Mouse (Mus musculus) spleen, postnatal 4 days (tissue): Measurements from ENCODE around the gene E130218I03Rik.

Source experiments
- DNase-seq, 2 experiments: peaks; one replicate each; pipeline ENCODE4 v3.0.0; 2022; ENCODE audit warnings: low spot score in 2 of 2

E130218I03Rik gene

DNA sequence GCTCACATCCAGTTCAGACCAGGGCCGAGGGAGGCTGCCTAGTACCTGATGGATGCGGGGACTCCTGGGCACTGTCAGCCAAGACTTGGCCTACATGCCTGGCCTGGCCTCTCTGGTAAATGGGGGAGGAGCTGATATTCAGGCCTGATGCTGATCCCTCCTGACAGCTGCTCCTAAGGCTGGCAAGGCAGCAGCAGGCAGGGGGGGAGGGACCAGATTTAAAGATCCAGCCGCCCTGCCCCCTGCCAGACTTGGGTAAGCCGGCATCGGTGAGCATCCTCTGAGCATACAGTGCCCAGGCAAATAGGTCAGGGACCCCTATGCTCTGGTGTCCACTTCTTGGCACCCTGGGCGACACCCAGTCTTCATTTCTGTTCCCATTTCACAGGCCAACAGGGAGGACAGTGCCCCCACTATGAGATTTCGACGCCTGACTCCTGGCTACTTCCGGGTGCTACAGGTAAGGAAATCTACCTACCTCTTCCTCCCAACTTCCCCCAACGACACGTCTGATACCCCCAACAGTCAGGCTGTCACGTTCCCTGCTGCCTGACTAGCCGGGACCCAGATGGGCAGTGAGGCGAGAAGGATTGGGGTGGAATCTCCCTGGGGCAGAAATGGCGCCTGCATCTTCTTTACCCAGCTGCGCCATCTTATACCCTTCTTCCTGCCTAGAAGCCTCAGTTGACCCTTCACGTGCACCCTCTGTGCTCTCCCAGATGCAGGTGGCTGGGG is at the start of gene E130218I03Rik:
Gene E130218I03Rik (plus strand): TSS at position 147 of the 735 bp plus-strand sequence.
- DNase-seq = peak in 1 of 2 experiments; percentile 60

- DNase-seq = no peak
Observed at GRCm38 (mm10) chr4:134199371-134199770, 44.1 kb upstream of the E130218I03Rik start.

DNA sequence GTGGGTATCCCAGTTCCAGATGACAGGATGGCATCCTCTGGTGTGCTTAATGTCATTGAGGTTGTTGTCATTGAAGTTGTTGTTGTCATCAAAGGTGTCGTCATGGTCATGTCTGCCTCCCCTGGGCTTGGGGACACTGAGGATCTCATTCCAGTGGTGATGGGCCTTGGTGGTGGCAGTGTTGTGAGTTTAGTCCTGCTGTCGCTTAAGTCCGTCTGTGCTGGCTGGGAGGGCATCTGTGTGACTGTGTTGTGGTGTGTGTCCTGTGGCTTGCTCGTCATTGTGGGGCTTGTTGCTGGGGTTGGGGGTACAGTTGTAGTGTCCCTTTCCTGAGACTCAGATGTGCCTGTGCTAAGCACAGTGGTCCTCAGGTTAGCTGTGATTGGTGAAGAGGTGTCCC is 40.6 kb upstream of the E130218I03Rik start, which contains the start of gene Gm7534:
Gene Gm7534 (minus strand): TSS at position 101 of the 400 bp plus-strand sequence.
- DNase-seq = no peak

- no peak for DNase-seq
Observed at GRCm38 (mm10) chr4:134203340-134203896, 40.0 kb upstream of the E130218I03Rik start.

GRCm38 (mm10) chr4:134206488-134207053 is 36.9 kb upstream of the E130218I03Rik start:
- DNase-seq = no peak

DNA sequence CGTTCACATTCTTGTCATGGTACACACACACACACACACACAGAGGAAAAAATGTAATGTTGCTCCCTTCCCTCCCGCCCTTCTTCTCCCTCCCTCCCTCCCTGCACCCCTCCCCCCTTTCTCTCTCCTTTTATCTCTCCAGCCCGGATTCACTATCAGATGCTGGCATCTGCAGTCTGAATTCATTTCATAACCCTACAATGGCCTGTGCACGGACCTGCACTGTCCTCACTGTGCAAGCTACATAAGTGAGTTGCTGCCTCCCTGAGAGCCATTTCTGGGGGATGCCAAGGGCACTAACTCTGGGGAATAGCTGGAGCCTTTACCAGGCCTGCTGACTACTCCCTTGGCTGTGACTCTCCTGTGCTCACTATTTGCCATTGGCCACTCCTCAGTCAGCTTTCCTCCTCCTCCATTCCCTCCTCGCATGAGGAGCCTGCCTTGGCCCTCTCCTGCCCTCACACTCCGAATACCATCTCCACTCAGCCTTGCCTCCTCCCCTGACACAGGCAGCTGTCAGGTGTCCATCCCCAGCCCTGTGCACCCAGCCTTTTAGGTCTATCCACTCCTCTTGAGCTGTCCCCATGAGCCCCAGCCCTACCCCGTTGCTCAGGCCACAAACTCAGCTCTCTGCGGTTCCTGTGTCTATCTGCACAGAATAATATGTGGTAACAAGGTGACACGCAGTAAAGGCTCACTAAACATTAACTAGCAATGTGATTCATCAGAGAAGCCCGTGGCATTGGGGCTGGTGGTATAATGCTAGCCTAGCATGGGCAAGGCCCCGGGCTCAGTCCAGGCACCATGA is 20.5 kb upstream of the E130218I03Rik start:
- DNase-seq = no peak

DNA sequence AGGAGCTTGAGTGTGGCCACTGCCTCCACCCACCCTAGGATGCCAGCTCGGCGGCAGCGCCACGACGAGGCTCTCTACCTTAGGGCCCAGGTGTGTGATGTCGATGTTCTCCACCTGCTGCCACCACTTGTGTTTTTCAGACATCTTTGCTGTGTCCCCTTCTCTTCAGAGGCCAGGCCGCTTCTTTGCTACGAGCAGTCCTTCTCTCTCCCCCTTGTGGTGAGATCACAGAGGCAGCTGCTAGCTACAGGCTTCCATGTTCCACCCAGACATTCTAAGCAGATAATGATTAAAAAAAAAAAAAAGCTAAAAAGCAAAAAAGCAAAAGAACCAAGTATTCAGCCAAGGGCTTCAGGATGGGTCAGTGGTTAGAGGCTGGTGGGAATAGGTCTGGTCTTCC is 16.3 kb upstream of the E130218I03Rik start, which contains the start of gene Catsper4:
Gene Catsper4 (minus strand): TSS at position 190 of the 400 bp plus-strand sequence.
- no peak for DNase-seq

- DNase-seq = no peak
Observed at GRCm38 (mm10) chr4:134230431-134230830, 13.0 kb upstream of the E130218I03Rik start.

DNA sequence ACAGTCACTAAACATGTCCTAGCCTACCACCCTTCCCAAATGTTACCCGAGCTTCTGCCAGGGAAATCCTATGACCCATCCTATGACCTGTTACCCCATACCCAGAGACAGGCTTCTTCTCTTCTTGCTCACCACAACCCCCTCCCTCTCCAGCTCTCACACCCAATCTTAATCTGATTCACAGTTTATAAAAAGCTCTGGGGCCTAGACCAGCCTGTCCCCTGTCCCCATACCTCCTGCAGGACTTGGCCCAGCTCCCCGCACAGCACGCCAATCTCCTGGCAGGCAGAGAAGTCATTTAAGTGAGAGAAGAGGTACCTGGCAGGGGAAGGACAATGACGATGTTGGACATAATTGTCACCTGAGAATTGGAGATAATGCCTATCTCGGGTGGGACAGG is 8.6 kb upstream of the E130218I03Rik start:
- DNase-seq = no peak

DNA sequence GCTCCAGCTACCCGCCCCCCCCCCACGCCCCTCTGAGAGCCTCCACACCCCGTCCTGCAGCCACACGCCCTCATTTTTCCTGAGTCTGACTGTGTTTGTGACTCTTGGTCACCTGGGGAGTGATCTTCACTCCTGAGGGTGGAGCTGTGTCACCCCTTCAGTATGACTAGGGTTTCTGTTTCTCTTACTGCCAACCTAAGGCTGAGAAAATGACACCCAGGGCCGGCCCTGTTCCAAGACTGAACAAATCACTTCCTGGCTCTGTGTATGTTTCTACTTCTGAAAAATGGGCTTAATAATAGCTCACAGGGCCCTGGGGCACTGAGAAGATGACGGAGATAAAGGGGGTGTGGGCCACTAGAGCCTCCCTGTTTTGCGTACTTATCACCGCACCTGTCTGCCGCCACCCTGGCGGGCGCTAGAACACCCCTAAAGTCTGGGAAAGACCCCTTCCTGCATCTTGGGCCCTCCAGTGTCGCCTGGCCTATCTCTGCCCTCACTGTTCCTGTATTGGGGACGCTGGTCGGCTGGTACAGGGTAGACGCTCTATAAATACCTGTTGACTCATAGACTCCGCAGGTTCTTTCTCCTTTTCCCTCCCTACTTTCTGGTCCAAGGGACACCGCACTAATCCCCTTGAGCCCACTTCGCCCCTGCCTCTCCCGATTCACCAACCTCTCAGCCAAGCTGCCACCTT is 5.7 kb upstream of the E130218I03Rik start:
- DNase-seq = no peak

GRCm38 (mm10) chr4:134238279-134238651 is 5.2 kb upstream of the E130218I03Rik start, which contains the start of gene Cnksr1:
Cnksr1 (minus strand) TSS chr4:134238399.
- DNase-seq = no peak

GRCm38 (mm10) chr4:134238686-134239085 is 4.8 kb upstream of the E130218I03Rik start:
- no peak for DNase-seq

- peak; percentile 94 to 98 for DNase-seq
Observed at GRCm38 (mm10) chr4:134245148-134245843, 1.8 kb downstream of the E130218I03Rik start, which contains the start of gene Zfp593. Zfp593 (minus strand) TSS chr4:134245592.

GRCm38 (mm10) chr4:134246256-134246655 is 2.8 kb downstream of the E130218I03Rik start:
- peak in 1 of 2 experiments; percentile 54 for DNase-seq

DNA sequence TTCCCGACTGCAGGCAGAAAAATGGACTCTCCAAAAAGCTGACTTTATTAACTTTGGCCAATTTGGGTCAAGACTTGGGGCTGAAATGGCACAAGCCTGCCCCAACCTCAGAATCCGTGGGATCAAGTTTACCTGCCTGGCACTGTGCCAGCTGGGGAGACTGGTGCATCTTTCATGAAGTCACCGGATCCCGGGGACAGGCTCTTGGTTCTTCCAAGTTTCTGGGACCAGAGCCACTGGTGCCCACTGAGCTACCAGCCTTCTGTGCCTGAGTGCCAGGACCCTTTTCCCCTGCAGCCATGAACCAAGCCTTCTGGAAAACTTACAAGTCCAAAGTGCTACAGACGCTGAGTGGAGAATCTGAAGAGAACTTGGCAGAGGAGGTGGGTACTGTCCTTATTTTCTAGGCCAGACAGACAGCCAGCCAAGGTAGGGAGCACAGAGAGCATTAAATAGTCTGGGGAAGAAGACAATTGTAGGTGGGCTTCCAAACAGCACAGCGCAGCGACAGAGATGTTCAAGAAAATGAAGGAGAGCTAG is 3.3 kb downstream of the E130218I03Rik start, which contains the start of gene Gm30191:
Gene Gm30191 (plus strand): TSS at position 217 of the 540 bp plus-strand sequence.
- DNase-seq = peak in 1 of 2 experiments; percentile 57

- DNase-seq = peak; percentile 65 to 90
Observed at GRCm38 (mm10) chr4:134249651-134250050, 6.2 kb downstream of the E130218I03Rik start.

GRCm38 (mm10) chr4:134250116-134250929 is 6.9 kb downstream of the E130218I03Rik start:
- peak in 1 of 2 experiments; percentile 56 for DNase-seq

DNA sequence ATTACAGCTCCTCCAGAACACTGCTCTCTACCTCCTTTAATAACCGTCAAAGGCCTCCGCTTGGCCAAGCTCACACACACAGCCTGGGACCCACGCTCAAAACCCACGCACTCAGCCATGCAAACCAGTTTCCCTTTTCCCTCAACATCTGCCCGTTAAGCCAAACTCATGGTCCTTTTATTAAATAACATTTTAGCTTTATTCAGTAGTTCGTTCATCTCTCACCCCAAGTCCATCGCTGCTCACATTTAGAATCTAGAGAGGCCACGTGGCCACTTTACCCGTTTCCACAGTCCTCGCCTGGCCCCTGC is 7.4 kb downstream of the E130218I03Rik start:
- peak in 1 of 2 experiments; percentile 57 for DNase-seq
